Mouse (Mus musculus) thymus, postnatal 10 days (tissue): ENCODE data around the gene Auts2.

ENCODE experiments used
- DNase-seq, 2 experiments: peaks; one replicate each; pipeline ENCODE4 v3.0.0; 2021; ENCODE audit warnings: low spot score in 2 of 2

Gene Auts2

GRCm38 (mm10) chr5:131574469-131575085 lies 968.6 kb downstream of the Auts2 start:
- DNase-seq: no peak

GRCm38 (mm10) chr5:131573296-131574177 lies 969.6 kb downstream of the Auts2 start:
- DNase-seq: no peak

- no peak for DNase-seq
Observed at GRCm38 (mm10) chr5:131566032-131566431, 977.1 kb downstream of the Auts2 start.

GRCm38 (mm10) chr5:131563630-131564252 lies 979.4 kb downstream of the Auts2 start:
- no peak for DNase-seq

- no peak for DNase-seq
Observed at GRCm38 (mm10) chr5:131560773-131561560, 982.2 kb downstream of the Auts2 start.

GRCm38 (mm10) chr5:131558403-131559174 lies 984.6 kb downstream of the Auts2 start:
- no peak for DNase-seq

GRCm38 (mm10) chr5:131557591-131558385 lies 985.4 kb downstream of the Auts2 start:
- DNase-seq: no peak

- DNase-seq: no peak
Observed at GRCm38 (mm10) chr5:131548932-131549563, 994.1 kb downstream of the Auts2 start.

- no peak for DNase-seq
Observed at GRCm38 (mm10) chr5:131547926-131548325, 995.2 kb downstream of the Auts2 start.

- DNase-seq: no peak
Observed at GRCm38 (mm10) chr5:131546414-131546813, 996.7 kb downstream of the Auts2 start.

GRCm38 (mm10) chr5:131544381-131544780 lies 998.8 kb downstream of the Auts2 start:
- no peak for DNase-seq

GRCm38 (mm10) chr5:131538311-131538915 lies 1004.7 kb downstream of the Auts2 start:
- DNase-seq: peak in 1 of 2 experiments; percentile 16

GRCm38 (mm10) chr5:131537831-131538310 lies 1005.3 kb downstream of the Auts2 start:
- no peak for DNase-seq

- DNase-seq: no peak
Observed at GRCm38 (mm10) chr5:131537155-131537830, 1005.9 kb downstream of the Auts2 start.

GRCm38 (mm10) chr5:131535752-131536151 lies 1007.4 kb downstream of the Auts2 start:
- DNase-seq: no peak

- DNase-seq: no peak
Observed at GRCm38 (mm10) chr5:131533815-131534214, 1009.3 kb downstream of the Auts2 start.

GRCm38 (mm10) chr5:131531744-131532552 lies 1011.2 kb downstream of the Auts2 start:
- no peak for DNase-seq

GRCm38 (mm10) chr5:131530828-131531227 lies 1012.3 kb downstream of the Auts2 start:
- no peak for DNase-seq
